Mouse (Mus musculus) cerebellum, adult 18-20 months (tissue): Measurements from ENCODE around the gene Inafm2.

ENCODE experiments used
- DNase-seq, 2 experiments: peaks; one replicate each; pipeline ENCODE4 v3.0.0; 2021

The Inafm2 gene

DNA sequence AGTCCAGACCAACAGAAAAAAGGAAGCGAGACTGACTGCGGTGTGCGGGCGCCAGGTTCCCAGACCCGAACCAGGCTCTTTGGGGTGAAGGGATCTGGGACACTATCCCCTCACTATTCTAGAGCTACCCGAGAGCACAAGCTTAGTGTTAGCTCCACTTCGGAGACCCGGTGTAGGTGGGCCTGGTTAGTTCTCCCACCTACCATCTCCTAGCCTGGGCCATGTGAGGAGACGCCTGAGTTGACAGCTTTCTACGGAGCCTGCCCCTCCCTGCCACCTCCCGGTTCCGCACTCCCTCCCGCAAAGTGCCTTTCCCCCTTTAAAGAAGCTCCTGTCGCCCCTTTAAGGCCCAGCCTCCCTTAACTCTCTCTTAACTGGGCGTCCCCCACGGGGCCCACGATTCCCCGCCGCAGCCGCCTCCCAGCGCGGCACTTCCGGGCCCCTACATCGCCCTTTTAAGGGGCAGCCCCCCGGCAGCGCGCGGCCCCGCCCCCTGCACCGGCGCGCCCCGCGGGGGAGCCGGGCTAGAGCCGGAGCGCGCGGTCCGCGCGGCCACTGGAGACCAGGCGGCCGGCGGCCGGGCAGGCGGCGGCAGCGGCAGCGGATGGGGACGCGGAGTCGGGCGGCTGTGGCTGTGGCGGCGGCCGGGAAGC is at the start of gene Inafm2:
Gene Inafm2, plus strand, starts transcription at position 527 of the 653 bp plus-strand sequence.
- DNase-seq = peak; percentile 89 to 95

DNA sequence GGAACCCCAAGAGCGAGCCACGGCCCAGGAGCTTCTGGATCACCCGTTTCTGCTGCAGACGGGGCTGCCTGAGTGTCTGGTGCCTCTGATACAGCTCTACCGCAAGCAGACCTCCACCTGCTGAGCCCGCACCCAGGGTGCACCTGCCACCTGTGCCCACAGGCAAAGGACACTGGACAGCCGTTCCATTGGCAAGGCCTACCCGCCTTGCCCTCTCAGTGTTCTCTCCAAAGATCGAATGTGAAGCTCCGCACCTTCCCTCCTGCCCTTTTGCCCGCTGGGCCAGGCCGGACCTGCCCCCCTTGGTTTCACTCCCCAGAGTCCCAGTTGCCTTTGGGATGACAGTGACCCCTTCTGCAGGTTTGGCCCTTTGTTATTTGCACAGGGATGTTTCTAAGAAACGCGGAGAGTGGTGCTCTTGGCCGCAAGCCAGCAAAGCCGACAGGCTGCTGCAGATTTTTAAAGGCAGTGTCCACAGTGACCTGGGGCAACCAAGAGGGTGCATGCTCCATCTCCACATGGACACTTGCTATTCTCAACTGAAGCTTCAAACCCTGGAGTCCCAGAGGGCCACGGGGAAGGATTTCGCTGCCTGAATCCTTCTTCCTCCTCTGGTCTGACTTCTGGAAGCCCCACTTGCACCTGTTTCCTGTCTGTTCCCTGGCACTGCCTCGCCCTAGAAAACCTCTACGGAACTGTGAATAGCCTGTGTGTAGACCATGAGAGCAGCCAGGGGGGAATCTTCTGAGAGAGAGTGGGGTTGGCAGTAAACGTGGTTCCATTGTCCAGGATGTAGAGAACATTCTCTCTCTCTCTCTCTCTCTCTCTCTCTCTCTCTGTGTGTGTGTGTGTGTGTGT is 48.9 kb upstream of the Inafm2 start:
- peak in 1 of 2 experiments; percentile 43 for DNase-seq

DNA sequence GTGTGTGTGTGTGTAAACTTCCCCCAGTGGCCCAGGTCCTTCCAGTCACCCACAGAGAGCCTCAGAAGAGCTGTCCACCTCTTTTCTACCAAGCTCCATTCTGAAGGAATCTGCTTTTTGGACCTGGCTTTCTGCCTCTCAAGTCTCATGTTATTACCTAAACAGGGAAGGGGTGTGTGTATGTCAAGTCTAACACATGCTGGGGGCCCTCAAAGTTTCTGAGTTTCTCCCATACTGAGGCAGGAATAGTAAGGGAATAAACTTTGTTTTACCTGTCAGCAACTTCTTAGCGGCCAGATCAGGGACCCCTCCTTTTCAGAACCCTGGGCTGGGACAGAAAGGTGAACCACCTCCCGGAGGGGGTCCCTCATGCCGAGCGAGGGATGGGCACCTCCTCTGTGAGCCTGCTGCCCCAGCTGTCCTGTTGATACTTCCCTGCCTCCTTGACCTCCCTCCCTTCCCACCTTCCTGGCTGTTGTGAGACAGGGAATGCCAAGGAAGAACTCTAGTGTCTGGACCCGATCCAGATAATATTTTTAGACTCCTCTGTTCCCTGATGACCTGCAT is 48.2 kb upstream of the Inafm2 start:
- DNase-seq = no peak

DNA sequence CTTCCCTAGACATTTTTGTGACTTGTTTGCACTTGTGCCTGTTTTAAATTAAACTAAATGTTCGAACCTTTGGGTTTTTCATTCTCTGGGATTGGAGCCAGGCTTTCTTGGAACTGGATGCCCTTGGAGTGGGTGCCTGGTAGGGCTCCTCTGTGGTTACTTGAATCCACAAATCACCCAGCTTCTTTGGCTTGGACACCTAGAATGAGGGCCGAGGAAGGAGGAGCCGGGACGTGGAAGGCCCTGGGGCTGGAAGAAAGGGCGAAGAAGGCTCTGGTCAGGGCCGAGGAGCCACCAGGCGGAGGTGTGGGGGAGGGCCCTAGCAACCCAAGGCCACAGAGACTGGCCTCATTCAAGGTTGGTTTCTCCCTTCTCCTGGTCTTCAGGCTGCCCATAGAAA is 47.6 kb upstream of the Inafm2 start:
- DNase-seq = peak in 1 of 2 experiments; percentile 7

DNA sequence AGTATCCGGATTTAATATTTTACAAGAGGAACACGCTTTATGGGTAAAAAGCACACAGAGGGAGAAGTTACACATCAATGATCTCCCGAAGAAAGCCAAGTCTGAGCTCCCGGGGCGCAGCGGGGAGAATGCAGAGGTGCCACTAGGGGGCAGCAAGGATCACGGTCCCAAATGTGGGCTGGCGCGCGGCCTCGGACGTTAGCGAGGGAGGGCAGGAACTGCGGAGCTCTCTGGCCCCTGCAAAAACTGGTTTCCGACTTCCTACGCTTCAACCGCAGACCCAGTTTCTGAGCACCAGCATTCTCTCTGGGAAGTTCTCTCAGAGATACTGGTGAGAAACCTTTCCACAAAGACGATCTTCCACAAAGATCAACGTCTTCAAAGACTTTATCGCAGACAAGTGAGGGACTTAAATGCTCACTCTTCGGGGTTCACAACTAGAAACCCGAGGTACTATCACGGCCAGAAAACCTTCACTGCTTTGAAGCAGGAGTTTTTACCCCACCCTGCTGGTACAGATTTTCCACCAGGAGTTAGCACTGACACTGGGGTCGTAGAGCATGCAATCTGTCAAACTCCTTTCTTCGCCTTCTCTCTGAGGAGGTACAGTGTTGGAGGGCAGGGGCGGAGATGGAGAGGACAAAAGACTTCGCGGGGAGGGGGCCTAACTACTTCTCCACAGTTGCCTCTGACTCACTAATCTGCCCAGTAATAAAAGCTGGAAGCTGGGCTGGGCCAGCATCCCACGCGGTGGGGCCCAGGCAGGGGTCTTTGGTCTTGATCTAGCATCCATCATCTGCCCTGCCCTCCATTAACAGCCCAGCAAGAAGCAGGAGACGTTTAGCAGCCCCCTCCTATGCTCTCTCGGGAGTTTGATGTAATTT is 45.1 kb upstream of the Inafm2 start:
- peak; percentile 74 to 82 for DNase-seq

DNA sequence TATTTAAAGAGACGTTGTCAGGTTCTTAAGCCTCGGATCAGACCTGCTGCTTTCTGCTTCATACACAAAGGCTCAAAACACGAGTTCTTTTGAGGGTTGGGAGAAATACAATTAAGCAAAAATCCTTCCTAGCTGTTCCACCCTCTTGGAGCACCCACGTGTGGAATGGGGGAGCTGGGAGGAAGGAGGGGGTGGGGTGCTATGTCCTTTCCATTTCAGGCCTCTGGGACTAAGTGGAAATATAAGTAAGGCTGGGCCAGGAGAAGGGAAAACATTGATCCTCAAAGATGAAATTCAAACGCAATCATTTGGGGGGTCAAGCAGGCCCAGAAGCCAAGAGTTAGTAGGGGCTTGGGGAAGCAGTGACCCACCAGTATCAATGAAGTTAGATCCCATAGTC is 44.4 kb upstream of the Inafm2 start:
- no peak for DNase-seq

DNA sequence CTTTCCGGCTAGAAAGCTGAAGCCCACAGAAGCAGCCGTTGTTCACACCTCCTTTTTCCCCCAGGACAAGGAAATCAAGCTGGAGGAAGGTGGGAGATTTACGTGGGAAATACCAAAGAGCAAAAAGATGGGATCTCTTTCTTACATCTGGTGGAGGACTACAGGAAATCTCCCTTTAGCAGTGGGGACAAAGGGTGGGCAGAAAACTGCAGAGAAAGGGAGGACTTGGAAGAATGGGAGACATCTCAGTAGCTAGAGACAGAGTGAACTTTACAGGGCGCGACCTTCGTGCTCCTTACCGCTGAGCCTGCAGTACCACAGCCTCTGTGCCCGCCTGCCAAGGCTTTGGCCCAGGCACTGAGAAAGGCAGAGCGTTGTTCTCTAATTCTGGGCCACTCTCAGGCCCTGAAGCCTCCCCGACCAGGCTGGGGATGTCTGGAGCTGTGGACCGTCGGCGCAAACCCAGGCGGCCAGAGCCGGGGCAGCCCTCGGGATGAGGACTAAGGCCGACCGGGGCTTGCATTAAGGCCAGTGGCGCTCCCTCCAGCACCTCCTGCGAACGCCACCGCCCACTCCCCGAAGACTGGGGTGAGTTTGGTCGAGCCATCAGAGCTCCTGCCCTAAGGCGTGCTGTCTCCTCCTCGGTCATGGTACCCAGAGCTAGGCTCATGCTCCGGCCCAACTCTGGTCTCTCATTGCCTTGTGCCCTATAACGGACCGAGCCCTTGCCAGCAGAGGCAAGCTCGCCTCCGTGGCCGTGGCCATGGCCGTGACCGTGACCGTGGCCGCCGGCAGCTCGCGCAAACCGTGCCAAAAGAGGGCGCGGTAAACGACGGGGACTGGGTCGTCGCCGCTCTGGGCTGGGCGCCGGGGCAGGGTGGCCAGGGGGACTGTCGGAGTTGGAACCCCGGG is 43.3 kb upstream of the Inafm2 start:
- peak in 1 of 2 experiments; percentile 10 for DNase-seq

DNA sequence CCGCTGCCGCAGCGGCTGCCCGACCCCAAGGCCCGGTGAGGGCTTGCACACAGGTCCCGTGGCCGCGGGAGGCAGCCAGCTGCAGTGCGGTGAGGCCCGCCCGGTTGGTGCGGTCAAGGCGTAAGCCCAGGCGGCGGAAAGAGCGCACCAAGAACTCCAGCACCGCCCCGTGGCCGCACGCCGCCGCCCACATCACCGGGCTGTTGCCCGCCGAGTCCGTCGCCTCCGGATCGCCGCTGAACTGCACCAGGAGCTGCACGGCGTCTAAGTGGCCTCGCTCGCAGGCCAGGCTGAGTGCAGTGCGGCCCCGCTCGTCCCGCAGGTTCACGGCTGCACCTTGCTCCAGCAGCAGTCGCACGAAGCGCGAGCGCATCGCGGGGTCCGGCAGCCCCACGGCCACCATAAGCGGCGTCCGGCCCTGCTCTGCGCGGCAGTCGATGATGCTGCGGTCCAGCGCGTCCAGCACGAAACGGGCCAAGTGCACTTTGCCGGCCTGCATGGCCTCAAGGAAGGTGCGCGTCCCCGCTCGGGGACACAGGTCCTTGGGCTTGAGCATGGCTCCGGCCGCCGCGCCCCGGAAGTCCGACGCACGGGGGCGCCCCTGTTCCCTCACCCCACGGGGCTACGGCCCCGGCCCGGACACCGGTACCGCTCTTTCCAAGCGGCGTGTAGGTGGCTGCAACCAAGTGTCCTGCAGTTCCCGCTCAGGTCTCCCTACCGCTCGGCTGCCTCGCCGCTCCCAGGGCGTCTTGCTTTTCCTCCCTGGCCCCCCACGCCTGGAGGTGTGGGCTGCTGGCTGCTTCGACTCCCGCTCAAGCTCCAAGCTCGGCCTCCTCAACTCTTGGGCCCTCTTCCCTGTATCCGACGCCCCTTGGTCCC is 42.4 kb upstream of the Inafm2 start:
- DNase-seq = peak in 1 of 2 experiments; percentile 45

DNA sequence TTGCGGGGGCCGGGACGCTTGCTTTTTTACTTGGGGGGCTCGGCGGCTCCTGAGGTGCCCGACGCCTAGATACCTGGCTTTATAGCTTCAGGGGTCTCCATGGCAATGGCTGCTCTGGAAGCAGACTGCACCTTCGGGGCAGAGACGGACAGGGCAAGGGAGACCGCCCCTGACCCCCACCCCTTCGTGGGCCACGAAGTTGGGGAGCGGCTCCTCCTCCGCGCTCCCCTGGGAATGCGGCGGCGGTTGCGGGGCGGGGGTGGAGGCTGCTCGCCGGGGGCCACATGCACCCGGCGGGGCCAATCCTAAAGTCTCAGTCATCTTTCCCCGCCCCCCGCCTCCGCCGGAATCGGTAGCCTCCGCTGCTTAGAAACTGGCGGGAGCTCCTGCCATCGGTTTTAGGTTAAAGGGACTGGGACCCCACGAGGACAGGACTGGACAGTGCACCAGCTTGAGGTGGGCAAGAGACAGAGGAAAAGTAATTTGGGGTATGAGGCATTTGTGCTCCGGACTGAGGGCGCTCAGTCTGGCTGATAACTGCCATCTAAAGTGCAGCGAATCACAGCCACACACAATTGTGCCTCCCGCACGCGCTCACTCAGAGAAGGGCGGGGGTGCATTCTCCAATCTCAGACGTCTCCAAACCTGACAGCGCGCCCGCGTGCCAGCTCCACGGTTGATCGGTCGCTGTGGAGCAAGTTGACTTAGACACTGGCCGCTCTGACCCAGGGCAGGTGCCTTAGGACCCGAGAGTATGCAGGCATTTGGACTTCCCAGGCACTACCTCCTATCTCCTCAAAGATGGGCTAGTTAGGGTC is 41.4 kb upstream of the Inafm2 start, which contains the start of gene Ankrd63:
Gene Ankrd63, minus strand, starts transcription at position 51 of the 818 bp plus-strand sequence.
- DNase-seq = peak in 1 of 2 experiments; percentile 11

DNA sequence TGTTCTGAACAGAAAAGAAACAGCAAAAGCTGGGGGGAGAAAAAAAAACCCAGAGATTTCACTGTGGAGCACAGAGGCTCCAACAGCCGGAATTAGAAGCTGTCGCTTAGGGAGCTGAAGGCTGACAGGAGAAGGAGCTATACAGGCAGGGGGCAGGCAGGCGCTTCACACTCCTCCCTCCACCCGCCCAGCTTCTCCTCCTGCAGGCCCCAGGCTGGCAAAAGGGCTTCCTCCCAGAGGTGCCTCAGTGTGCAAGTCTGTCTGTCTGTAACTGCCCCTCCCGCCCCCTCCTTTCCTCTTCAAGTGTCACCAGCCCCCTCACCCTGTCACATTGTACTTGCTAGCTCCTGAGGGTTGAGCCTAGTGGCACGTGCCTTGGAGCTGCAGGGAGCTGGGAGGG is 39.1 kb upstream of the Inafm2 start:
- no peak for DNase-seq

DNA sequence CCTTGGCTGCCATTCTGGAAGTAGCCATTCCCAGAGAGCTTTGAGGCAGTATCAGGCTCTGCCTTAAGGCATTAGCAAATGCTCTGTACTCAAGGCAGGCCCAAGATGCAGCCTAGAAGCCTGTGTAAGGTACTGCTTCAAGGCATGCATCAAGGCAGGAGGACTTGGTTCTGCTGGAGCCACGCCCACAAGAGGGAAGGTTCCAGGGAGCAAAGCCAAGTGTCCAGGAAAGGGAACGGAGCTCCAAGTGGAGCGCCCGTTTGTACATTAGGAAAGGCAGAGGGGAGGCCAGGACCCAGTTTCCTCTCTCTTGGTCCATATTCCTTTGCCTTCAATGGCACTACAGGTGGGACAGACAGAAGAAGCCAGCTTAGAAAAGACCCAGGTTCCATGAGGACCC is 37.1 kb upstream of the Inafm2 start:
- no peak for DNase-seq

DNA sequence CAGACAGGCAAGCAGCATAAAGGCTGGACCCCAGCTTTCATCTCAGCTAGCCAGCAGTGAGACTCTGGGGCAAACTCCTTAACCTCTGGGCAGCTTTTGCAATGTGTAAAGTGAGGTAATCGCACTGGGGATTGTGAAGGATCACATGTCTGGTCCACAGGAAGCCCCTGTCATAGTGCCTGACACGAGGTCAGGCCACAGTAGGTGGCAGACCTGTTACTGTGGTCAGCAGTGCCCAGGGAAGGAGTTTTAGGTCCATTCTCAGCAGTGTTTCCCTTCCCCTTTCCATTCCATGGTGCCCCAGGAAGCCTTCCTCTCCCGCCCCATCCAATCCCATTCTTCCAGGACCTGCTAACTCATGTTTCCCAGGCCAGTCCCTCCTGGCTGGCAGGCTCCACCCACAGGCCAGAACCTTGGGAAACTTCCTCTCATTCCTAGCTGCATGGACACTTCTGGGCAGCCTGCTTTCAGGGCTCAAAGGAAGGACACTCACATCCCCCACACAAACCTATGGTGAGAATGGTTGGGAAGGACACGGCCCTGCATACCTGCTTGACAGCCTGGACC is 35.8 kb upstream of the Inafm2 start:
- DNase-seq = no peak

DNA sequence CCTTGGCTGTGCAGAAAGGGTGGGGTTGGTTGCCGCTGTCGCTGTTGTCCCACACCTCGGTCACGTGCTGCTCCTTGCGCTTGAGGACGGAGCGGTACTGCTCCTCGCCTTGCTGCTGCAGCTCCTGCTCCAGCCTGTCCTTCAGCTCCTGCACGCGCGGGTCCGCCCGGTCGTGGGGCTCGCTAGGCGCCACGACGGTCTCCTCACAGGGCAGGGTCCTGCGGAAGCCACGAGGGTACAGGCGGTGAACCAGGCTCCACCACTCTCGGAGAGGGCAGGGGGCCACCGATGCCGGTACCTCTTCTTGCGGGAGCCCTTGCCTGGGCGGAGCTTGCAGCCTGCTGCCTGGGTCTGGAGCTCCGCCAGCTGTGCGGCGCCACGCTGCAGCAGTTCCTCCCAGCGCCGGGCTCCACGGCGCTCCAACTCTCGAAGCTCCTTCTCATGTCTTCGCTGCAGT is 34.5 kb upstream of the Inafm2 start:
- DNase-seq = peak; percentile 28 to 38

DNA sequence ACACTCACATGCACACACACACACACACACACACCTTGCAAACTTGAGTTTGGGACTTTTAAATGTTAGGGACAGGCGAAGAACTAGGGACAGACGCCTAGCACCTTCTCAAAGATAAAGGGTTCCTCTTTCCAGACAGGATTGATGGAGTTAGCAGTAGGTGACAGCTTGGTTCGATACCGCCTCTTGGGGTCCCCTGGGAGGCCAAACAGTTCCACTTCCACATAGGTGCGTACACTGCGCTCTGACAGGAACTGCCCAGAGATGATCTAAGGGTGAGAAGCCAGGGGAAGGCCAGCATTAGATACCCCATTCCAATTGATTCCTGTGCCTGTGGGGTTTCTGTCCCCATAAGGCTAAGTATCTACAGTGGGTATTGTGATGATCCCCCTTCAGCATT is 31.9 kb upstream of the Inafm2 start:
- DNase-seq = no peak

DNA sequence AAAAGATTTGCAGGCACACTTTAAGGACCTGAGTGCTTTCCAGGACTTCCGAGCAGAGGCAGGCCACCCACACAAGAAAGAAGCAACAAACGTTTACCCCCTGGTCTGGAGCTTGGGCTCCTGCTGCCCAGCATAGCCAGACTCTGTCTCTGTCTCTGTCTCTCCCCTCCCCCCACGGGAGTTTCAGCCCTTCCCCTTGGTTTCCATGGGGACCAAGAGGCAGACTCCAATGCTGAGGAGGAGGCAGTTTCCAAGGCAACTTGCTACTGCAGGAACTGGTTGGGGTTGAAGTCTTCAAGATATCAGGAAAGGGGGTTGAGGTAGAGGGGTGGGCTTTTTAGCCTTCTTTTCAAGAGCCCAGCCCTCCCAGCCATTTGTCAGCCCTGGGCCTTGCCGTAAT is 31.3 kb upstream of the Inafm2 start:
- DNase-seq = no peak

DNA sequence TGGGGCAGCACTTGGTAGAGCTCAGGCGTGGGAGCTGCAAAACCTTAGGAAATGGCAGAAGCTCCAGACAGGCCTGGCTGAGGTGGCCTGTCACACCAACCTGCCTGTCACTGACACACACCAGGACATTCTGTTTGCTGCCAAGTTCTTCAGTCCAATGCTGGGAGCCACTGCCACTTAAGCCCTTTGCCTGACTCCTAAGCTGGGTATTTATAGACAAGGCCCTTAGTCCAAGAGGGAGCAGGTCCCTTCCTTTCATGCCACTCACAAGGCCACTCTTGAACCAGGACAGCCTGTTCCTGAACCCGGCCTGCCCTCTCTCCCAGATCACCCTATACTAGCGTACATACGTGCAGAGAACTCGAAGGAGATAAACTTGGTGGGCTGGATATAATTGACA is 28.9 kb upstream of the Inafm2 start:
- no peak for DNase-seq

DNA sequence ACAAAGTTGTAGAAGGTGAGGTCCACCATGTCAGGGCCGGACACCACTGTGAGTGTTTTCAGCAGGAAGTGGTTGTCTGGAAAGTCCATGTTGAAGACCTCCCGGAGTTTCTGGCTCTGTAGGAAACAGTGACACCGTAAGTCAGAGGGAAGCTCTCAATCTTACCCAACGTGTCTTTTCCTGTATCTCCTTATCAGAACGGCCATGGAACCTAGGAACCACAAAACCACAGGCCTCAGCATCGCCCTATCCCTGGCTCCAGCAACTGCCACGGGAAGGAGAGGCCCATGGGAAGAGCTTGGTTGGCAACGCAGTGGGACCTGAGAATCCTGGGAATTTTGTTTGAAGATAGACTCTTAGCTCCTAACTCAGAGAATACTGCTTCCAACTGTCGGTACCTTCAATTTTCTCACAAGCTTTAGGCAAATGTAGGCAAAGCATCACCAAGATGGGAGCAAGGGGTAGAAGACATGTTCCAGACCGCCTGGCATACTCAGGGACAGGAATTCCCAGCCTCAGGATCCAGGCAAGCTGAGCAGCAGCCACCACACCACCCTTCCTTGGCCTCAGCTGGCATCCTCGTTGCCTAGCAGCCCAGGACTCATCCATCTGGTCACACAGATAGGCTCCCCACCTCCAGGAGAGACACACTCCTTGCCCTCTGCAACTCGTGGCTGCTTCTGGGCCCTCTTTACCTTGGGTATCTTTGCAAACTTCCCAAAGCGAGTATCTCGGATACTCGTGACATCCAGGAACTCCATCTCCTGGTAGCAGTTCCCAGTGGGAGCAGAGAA is 21.7 kb upstream of the Inafm2 start:
- no peak for DNase-seq

DNA sequence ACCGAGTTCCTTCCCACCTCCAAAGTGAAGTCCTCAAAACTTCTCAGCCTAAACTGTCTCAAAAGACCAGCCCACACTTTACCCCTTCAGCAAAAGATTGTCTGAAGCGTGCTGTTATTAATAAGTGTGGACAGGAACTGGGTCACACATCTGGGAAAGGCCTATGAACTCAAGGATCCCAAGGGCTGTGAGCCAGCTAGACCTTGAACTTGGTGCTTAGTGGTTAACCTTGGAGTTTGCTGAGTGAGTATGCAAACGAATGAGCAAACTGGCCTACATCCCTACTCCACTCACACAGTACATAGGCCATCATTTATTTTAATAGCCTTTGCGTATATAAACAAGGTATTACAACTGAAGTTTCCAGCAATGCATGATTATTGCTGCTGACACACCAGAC is 20.0 kb upstream of the Inafm2 start:
- no peak for DNase-seq
